Mouse (Mus musculus) embryonic facial prominence, embryonic 11.5 days (tissue): ENCODE measurements at regions not wholly inside any gene's neighbourhood (a gene's known extent, or its start where the extent isn't known, plus 50 kb on each side); places are given as distances from the start of the nearest gene placed in this dataset.

Experiments
- ATAC-seq: fragments of 200-750 bp; cut with Nextera tagmentation; replicated peaks from 2 replicates; pipeline ENCODE4 v1.8.0; 2017; ENCODE audit warnings: low read depth; ENCODE audit not compliant: insufficient number of reproducible peaks, low FRiP score, low TSS enrichment
- DNase-seq: peaks from one replicate; pipeline ENCODE4 v3.0.0-alpha.2; 2015; ENCODE audit warnings: low spot score
- H3K27ac ChIP-seq: fragments of 300-500 bp; sonication (generic); replicated peaks from 2 replicates; pipeline ENCODE4 v1.5.1; 2014; ENCODE audit warnings: mild to moderate bottlenecking, low read depth, low read length, control low read depth
- H3K27me3 ChIP-seq: fragments of 300-500 bp; sonication (generic); 2 replicates; pipeline ENCODE4 v1.6.1; 2014; ENCODE audit warnings: mild to moderate bottlenecking, low read length, moderate library complexity, mixed read lengths; ENCODE audit not compliant: control insufficient read depth, insufficient read depth
- H3K36me3 ChIP-seq: fragments of 300-500 bp; sonication (generic); replicated peaks from 2 replicates; pipeline ENCODE4 v1.6.1; 2014; ENCODE audit warnings: low read depth, mild to moderate bottlenecking, low read length, moderate library complexity, mixed read lengths; ENCODE audit not compliant: control insufficient read depth, insufficient read depth
- H3K4me1 ChIP-seq: fragments of 300-500 bp; sonication (generic); 2 replicates; pipeline ENCODE4 v1.6.1; 2014; ENCODE audit warnings: low read length, mixed read lengths; ENCODE audit not compliant: control insufficient read depth, insufficient read depth
- H3K4me2 ChIP-seq: fragments of 300-500 bp; sonication (generic); 2 replicates; pipeline ENCODE4 v1.6.1; 2014; ENCODE audit warnings: low read depth, mild to moderate bottlenecking, control low read depth, low read length, moderate library complexity
- H3K4me3 ChIP-seq: fragments of 300-500 bp; sonication (generic); 2 replicates; pipeline ENCODE4 v1.5.1; 2014; ENCODE audit warnings: low read depth, low read length, control low read depth
- H3K9ac ChIP-seq: fragments of 300-500 bp; sonication (generic); replicated peaks from 2 replicates; pipeline ENCODE4 v1.6.1; 2014; ENCODE audit warnings: mild to moderate bottlenecking, control low read depth, low read length
- H3K9me3 ChIP-seq: fragments of 300-500 bp; sonication (generic); replicated peaks from 2 replicates; pipeline ENCODE4 v1.6.1; 2016; ENCODE audit warnings: mild to moderate bottlenecking, low read length, inconsistent platforms, mixed read lengths; ENCODE audit not compliant: control insufficient read depth
- WGBS: fragments of 180-500 bp; shearing (Covaris S2); extraction: QIAGEN DNeasy Blood & Tissue Kit; methylation state at CpG from one replicate; pipeline ENCODE4 v1.1.7; 2014; 5-methylcytosine and 5-hydroxymethylcytosine counted together

DNA sequence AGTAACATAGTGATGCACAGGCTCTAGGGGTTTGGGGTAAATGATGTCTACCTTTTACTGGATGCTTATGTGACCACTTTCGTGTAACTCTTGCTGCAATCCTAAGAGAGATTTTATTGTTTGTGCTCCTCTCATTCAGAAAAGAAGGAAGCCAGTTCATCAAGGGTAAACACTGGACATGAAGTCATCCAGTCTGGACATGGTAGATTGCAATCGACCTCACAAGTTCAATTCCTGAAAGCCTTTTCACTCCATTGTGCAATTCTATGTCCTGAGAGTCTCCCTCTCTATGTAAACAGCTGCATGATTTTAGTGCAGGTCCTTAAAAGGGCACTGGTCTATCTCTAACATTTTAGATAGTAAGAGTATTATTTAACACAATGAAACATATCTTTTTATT is 73.5 kb upstream of the Gm16223 start:
- DNase-seq (no peak), ATAC-seq (no peak)
- H3K4me2 ChIP-seq, result no peak overlapping the region
- no peak overlapping the region for H3K9ac ChIP-seq
- no peaks in the 10 kb centered on the region for H3K4me1 ChIP-seq
- no peaks in the 10 kb centered on the region for H3K27me3 ChIP-seq
- WGBS, result 73% methylated on average over 2 of the region's 2 CpGs
- H3K9me3 ChIP-seq, result no peaks in the 10 kb centered on the region
- no peak overlapping the region for H3K4me3 ChIP-seq
- H3K27ac ChIP-seq, result no peak overlapping the region
- no peaks in the 10 kb centered on the region for H3K36me3 ChIP-seq

DNA sequence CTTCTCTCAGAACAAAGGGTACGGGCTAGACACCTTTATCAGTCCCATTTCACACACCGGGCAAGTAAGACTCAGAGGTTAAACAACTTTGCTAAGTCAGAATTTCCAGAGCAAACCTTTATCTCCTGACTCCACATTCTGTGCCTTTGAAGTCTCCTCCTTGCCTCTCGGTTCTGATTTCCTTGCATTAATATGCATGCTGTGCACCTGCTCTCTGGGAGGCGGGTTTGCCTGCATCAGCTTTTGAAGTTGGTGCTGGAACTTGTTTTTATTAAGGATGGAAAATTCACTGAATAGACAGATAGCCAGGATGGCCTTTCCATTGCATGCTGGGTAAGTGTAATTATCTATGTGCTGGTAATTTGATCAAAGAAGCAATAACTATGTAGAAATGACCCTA is 84.2 kb upstream of the Gm16223 start:
- Histone ChIP-seq H3K4me2 (no peak overlapping the region), H3K27ac (no peak overlapping the region), H3K4me1 (no peaks in the 10 kb centered on the region), H3K27me3 (no peaks in the 10 kb centered on the region), H3K9me3 (no peaks in the 10 kb centered on the region), H3K4me3 (no peak overlapping the region), H3K9ac (no peak overlapping the region), H3K36me3 (no peaks in the 10 kb centered on the region)
- DNase-seq (no peak), ATAC-seq (no peak)
- 72% methylated on average over 4 of the region's 4 CpGs for WGBS

DNA sequence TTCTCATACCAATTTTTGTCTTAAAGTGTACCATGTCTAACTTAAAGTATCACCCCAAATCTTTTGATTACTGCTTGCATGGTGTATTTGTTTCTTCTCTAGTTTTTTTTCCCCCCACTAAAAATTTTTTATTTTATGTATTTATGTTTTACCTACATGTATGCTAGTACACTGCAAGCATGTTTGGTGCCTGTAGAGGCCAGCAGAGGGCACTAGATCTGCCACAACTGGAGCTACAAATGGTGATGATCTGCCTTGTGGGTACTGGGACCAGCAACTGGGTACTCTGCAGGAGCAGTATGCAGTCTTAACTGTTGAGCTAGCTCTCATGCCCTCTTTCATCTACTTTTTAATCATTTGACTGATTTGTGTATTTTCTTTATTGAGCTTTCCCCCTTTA is 92.2 kb upstream of the Gm16223 start:
- no peak overlapping the region for H3K9ac ChIP-seq
- H3K27me3 ChIP-seq, result no peaks in the 10 kb centered on the region
- H3K4me1 ChIP-seq, result no peaks in the 10 kb centered on the region
- no peaks in the 10 kb centered on the region for H3K9me3 ChIP-seq
- H3K4me2 ChIP-seq, result no peak overlapping the region
- H3K27ac ChIP-seq, result no peak overlapping the region
- H3K4me3 ChIP-seq, result no peak overlapping the region
- no peak for DNase-seq
- no peak for ATAC-seq
- no peaks in the 10 kb centered on the region for H3K36me3 ChIP-seq

- DNase-seq (peak; percentile 3), ATAC-seq (no peak)
- no peak overlapping the region for H3K4me3 ChIP-seq
- 79% methylated on average over 1 of the region's 1 CpGs for WGBS
- H3K27me3 ChIP-seq, result no peaks in the 10 kb centered on the region
- no peaks in the 10 kb centered on the region for H3K36me3 ChIP-seq
- no peaks in the 10 kb centered on the region for H3K4me1 ChIP-seq
- no peak overlapping the region for H3K9ac ChIP-seq
- no peak overlapping the region for H3K4me2 ChIP-seq
- no peak overlapping the region for H3K27ac ChIP-seq
- H3K9me3 ChIP-seq, result no peaks in the 10 kb centered on the region
These were observed 96.6 kb upstream of the Gm16223 start for GRCm38 (mm10) chr5:41971201-41971600.

DNA sequence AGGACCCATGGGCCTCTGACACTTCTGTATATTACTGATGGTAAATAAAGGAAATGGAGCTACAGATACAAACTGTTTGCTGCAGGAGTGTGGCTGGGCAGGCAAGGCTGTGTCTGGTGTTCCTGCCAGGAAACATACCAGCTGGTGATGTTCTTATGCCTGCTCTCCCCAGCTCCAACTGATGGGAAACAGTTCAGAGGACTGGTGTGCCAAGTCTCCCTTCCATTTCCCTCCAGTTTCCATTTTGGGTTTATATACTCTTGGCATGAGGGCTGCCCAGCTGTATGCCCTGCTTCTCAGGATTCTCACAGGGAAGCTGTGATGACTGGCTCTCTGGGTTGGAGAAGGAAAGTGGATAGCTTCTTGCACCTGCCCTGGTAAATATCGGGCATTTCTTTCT is 100.8 kb upstream of the Gm16223 start:
- no peak overlapping the region for H3K4me2 ChIP-seq
- DNase-seq (no peak), ATAC-seq (no peak)
- H3K36me3 ChIP-seq, result no peaks in the 10 kb centered on the region
- H3K9ac ChIP-seq, result no peak overlapping the region
- WGBS, result 91% methylated on average over 1 of the region's 1 CpGs
- H3K27me3 ChIP-seq, result no peaks in the 10 kb centered on the region
- H3K4me3 ChIP-seq, result no peak overlapping the region
- H3K27ac ChIP-seq, result no peak overlapping the region
- H3K4me1 ChIP-seq, result no peaks in the 10 kb centered on the region
- no peaks in the 10 kb centered on the region for H3K9me3 ChIP-seq

DNA sequence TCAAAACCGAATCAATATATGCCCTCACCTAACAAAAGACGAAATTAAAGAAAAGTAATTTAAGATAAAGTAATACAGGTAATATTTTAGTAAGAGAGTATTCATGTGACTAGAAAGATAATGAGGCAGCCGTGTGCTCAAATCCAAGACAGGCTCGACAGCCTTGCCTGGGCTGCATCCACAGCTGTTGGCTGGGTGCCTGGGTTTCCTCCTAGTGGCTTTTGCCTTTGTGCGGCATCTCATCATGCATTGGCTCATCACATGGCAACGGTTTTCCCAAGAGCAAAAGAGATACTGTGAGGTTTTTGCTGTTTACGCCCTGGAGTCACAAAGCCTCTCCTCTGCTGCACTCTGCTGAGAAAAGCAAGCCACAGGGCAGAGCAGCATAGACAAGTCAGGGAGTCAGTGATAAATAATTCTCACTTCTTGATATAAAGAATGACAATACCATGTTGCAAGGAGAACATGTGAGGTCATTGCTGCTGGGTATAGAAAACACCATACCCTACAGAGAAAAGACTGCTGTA is 103.1 kb upstream of the Bod1l start:
- Histone ChIP-seq H3K4me3 (no peak overlapping the region), H3K27me3 (no peaks in the 10 kb centered on the region), H3K4me2 (no peak overlapping the region), H3K36me3 (no peaks in the 10 kb centered on the region), H3K9ac (no peak overlapping the region), H3K9me3 (no peaks in the 10 kb centered on the region), H3K27ac (no peak overlapping the region), H3K4me1 (no peaks in the 10 kb centered on the region)
- 87% methylated on average over 7 of the region's 7 CpGs for WGBS
- ATAC-seq, result no peak
- DNase-seq, result no peak

DNA sequence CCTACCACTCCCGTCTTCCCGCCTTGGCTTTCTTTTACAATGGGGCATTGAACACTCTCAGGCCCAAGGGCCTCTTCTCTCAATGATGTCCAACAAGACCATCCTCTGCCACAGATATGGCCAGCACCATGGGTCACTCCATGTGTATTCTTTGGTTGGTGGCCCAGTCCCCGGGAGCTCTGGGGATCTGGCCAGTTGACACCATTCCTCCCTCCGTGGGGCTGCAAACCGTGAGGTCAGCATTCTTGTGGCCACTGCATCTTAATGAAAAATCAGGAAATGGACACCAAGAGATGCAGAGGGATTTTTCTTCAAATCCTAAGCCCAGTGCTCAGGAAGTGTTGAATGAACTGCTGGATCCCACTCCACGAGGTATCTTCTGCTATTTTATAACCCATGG is 99.3 kb upstream of the Bod1l start:
- H3K36me3 ChIP-seq, result no peaks in the 10 kb centered on the region
- WGBS, result 92% methylated on average over 6 of the region's 6 CpGs

GRCm38 (mm10) chr5:41942131-41942530 is 98.0 kb upstream of the Bod1l start:
- no peak overlapping the region for H3K4me3 ChIP-seq
- H3K4me1 ChIP-seq, result no peaks in the 10 kb centered on the region
- DNase-seq (no peak), ATAC-seq (no peak)
- no peaks in the 10 kb centered on the region for H3K27me3 ChIP-seq
- no peak overlapping the region for H3K9ac ChIP-seq
- WGBS, result 86% methylated on average over 7 of the region's 7 CpGs
- no peaks in the 10 kb centered on the region for H3K9me3 ChIP-seq
- H3K36me3 ChIP-seq, result no peaks in the 10 kb centered on the region
- no peak overlapping the region for H3K27ac ChIP-seq
- H3K4me2 ChIP-seq, result no peak overlapping the region

More for the DNA sequence above, 99.3 kb upstream of the Bod1l start:
- Histone ChIP-seq H3K27me3 (no peaks in the 10 kb centered on the region), H3K4me3 (no peak overlapping the region), H3K9ac (no peak overlapping the region), H3K4me1 (no peaks in the 10 kb centered on the region), H3K27ac (no peak overlapping the region), H3K9me3 (no peaks in the 10 kb centered on the region), H3K4me2 (no peak overlapping the region)
- DNase-seq (no peak), ATAC-seq (no peak)
